Mouse (Mus musculus) liver, adult 2 months (tissue): ENCODE data around the gene Sec14l1. TPM values are rescaled to one million over a fixed set of nuclear protein-coding genes. Genes with fewer than 3 reads are reported as not detected.

Experiments used
- DNase-seq: peaks from one replicate; pipeline ENCODE4 v3.0.0-alpha.2; 2011; ENCODE audit warnings: low read depth, low spot score; ENCODE audit errors: extremely low read depth
- H3K27ac ChIP-seq: fragments of 200-500 bp; replicated peaks from 2 replicates; pipeline ENCODE4 v1.5.1; 2012; ENCODE audit warnings: low read depth, mild to moderate bottlenecking, control low read depth, inconsistent platforms, low read length; ENCODE audit not compliant: insufficient read depth
- H3K27me3 ChIP-seq: fragments of 200-500 bp; 2 replicates; pipeline ENCODE4 v1.6.1; 2012; ENCODE audit warnings: mild to moderate bottlenecking, moderate library complexity, low read length, inconsistent platforms; ENCODE audit not compliant: control insufficient read depth, insufficient read depth
- H3K36me3 ChIP-seq: fragments of 200-500 bp; 2 replicates; pipeline ENCODE4 v1.6.1; 2012; ENCODE audit warnings: low read length, inconsistent platforms; ENCODE audit not compliant: control insufficient read depth, insufficient read depth
- H3K4me1 ChIP-seq: fragments of 200-500 bp; 2 replicates; pipeline ENCODE4 v1.6.1; 2011; ENCODE audit warnings: low read length; ENCODE audit not compliant: control insufficient read depth, insufficient read depth
- H3K4me3 ChIP-seq: fragments of 200-500 bp; 2 replicates; pipeline ENCODE4 v1.5.1; 2011; ENCODE audit warnings: low read depth, mild to moderate bottlenecking, control low read depth, low read length, moderate library complexity; ENCODE audit not compliant: insufficient read depth
- H3K79me2 ChIP-seq: fragments of 200-500 bp; 2 replicates; pipeline ENCODE4 v1.6.1; 2012; ENCODE audit warnings: inconsistent platforms, mild to moderate bottlenecking, low read length, moderate library complexity; ENCODE audit not compliant: control insufficient read depth, insufficient read depth
- H3K9ac ChIP-seq: fragments of 200-500 bp; 2 replicates; pipeline ENCODE4 v1.6.1; 2012; ENCODE audit warnings: low read depth, mild to moderate bottlenecking, control low read depth, inconsistent platforms, low read length
- CTCF ChIP-seq: fragments of 200-500 bp; IDR thresholded peaks from 2 replicates; pipeline ENCODE4 v1.5.1; 2011; ENCODE audit warnings: low read depth, low read length, control low read depth
- POLR2A ChIP-seq: fragments of 200-500 bp; IDR thresholded peaks from 2 replicates; pipeline ENCODE4 v1.6.1; 2011; ENCODE audit warnings: low read length, control low read depth; ENCODE audit not compliant: insufficient read depth; ENCODE audit errors: extremely low read depth
- WGBS: fragments of 180-500 bp; shearing (Covaris S2); methylation state at CpG from one replicate; pipeline ENCODE4 v1.1.7; 2018; 5-methylcytosine and 5-hydroxymethylcytosine counted together
- polyA plus RNA-seq: library from polyadenylated mRNA; depleted of rRNA; stranded (reverse); fragments of >200 nt; gene quantifications from 2 replicates; pipeline ENCODE4 v1.2.3, GENCODE M21; 2012
- total RNA-seq: library from RNA; depleted of rRNA; stranded (reverse); fragments of >200 nt; gene quantifications from 2 replicates; pipeline ENCODE4 v1.2.3, GENCODE M21; 2014

The Sec14l1 gene
- total and polyA plus RNA-seq, 2 experiments, result 4.6 to 8.2 TPM

DNA sequence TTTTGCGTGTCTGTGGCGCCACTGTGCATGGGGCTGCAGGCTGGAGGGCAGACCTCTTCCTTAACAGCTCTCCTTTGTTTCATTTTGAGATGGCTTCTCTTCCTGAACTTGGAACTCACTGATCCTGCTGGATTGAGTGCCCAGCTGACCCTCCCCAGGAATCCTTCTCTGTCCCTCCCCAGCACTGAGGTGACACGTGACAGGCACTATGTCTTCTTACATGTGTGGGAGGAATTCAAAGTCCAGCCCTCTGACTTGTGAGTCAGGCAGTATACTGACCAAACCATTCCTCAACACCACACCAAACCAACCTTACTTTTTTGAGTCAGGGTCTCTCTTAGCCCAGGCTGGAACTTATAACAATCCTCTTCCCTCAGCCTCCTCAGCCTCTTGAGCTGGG lies 16.2 kb upstream of the Sec14l1 start:
- no peak for TF ChIP-seq POLR2A
- no peak for TF ChIP-seq CTCF
- DNase-seq, result no peak

DNA sequence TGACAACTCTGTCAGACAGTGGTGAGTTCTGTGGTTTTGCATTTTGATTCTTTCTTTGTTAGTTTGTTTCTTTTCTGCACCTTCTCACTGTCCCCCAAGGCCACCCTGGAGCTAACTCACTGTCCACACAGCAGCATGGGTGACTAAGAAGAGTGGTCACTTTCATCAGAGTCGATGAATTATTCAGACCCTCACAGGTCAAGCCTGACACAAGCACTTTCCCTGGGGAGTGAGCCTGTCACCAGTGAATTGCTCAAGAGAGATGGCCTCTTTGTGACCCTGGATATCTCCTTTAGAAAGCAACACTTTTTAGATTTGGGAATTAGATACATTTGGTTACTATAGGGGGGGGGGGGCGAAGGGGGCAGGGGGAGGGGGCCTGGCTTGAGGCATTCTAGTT lies 15.6 kb upstream of the Sec14l1 start:
- no peaks in the 10 kb centered on the region for H3K4me1 ChIP-seq
- no peak overlapping the region for H3K27ac ChIP-seq
- no peak overlapping the region for H3K9ac ChIP-seq
- H3K36me3 ChIP-seq, result no peaks in the 10 kb centered on the region
- H3K4me3 ChIP-seq, result no peak overlapping the region
- 54% methylated on average over 2 of the region's 2 CpGs for WGBS
- no peaks in the 10 kb centered on the region for H3K79me2 ChIP-seq
- DNase-seq, result no peak
- H3K27me3 ChIP-seq, result no peaks in the 10 kb centered on the region
- no peak for TF ChIP-seq POLR2A
- no peak for TF ChIP-seq CTCF

More for the DNA sequence above, 16.2 kb upstream of the Sec14l1 start:
- H3K4me1 ChIP-seq, result no peaks in the 10 kb centered on the region
- 88% methylated on average over 3 of the region's 3 CpGs for WGBS
- no peaks in the 10 kb centered on the region for H3K36me3 ChIP-seq
- H3K27ac ChIP-seq, result no peak overlapping the region
- no peak overlapping the region for H3K9ac ChIP-seq
- no peaks in the 10 kb centered on the region for H3K79me2 ChIP-seq
- no peaks in the 10 kb centered on the region for H3K27me3 ChIP-seq
- H3K4me3 ChIP-seq, result no peak overlapping the region

DNA sequence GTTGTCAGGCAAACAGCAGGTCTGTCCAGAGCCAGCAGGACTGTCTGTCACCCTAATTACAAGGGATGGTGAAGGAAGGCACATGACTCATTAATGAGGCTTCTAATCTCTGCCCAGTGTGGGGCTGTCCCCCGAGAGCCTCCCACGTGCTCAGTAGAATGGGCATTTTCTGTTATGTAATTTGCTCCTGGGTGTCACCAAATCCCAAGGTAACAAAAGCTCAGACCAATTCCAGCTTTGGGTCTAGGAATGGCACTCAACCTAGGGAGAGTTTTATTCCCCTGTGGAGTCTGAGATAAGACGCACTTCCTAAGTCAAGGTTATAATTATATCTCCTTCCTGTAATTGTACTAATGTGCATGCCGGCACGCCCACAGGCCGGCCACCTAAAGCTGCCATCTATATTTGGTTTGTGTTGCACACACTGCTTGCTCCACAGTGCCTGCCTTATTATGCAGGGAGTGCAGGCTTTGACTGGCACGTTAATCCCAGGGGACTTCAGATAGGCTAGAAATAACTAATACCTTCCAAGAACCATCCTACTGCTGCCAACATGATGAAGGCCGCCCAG lies 13.5 kb upstream of the Sec14l1 start:
- Histone ChIP-seq H3K27ac (peak overlapping the region; percentile 15), H3K79me2 (no peaks in the 10 kb centered on the region), H3K36me3 (no peaks in the 10 kb centered on the region), H3K4me1 (no peaks in the 10 kb centered on the region), H3K27me3 (no peaks in the 10 kb centered on the region), H3K9ac (no peak overlapping the region), H3K4me3 (no peak overlapping the region)
- no peak for TF ChIP-seq POLR2A
- TF ChIP-seq CTCF, result no peak
- DNase-seq, result no peak
- WGBS, result 87% methylated on average over 8 of the region's 8 CpGs

DNA sequence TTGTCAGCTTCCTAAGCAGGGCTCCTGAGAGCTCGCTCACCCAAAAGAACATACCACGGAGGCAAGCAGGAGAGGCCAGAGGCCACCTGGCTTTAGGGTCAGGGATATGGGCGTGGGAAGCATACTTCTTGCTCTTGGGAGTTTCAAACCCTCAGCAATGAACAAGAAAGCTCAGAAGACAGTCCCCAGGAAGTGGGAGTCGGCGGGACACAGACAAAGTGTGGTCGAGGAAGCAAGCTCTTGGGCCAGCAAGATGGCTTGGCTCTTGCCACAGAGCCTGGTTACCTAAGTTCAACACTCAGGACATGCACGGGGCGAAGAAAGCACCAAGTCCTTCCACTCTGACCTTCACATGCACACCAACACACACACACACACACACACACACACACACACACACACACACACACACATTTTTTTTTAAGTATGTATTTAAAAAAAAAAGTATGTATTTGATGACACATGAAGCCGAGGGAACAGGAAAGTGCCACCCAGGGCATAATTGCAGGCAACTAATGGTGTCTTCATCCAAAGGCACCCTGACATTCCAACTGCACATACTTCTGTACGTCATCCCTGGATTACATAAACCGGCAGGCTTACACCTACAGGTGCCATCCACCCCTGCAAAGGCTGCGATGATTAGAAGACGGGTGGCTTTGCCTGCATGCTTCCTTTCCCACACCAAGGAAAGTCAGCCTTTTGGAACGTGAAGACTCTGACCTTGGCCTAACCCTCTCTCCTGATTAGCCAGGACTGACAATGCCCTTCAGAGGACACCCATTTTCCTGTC lies 12.8 kb upstream of the Sec14l1 start:
- Histone ChIP-seq H3K4me3 (no peak overlapping the region), H3K4me1 (no peaks in the 10 kb centered on the region), H3K36me3 (no peaks in the 10 kb centered on the region), H3K27me3 (no peaks in the 10 kb centered on the region), H3K27ac (peak overlapping the region; percentile 9; the same call in 1 of the 2 replicates), H3K9ac (no peak overlapping the region), H3K79me2 (no peaks in the 10 kb centered on the region)
- WGBS, result 79% methylated on average over 14 of the region's 14 CpGs
- no peak for DNase-seq
- TF ChIP-seq POLR2A (no peak), CTCF (no peak)

DNA sequence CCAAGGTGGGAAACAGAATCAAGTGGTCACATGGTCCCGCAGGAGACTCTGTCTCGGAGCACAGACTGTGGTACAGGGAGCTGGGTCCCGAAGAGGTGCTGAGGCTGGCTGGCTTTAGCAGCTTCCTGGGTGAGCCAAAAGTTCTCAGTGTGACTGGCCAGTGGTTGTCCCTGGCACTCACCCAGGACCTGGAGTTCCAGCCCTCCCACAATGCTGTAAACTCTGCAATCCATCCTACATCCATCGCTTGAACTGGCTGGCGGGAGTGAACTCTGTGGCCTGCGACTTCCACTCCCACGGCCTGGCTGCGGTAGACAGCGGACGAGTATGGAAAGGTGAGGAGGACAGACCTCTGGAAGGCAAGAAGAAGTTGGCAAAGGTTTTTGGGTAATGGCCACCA lies 11.4 kb upstream of the Sec14l1 start:
- no peak overlapping the region for H3K9ac ChIP-seq
- H3K4me3 ChIP-seq, result no peak overlapping the region
- WGBS, result 40% methylated on average over 10 of the region's 10 CpGs
- no peaks in the 10 kb centered on the region for H3K36me3 ChIP-seq
- TF ChIP-seq CTCF (no peak), POLR2A (no peak)
- H3K79me2 ChIP-seq, result no peaks in the 10 kb centered on the region
- no peaks in the 10 kb centered on the region for H3K27me3 ChIP-seq
- H3K4me1 ChIP-seq, result peaks cover 2% of the 10 kb centered on the region; the same call in 1 of the 2 replicates
- no peak overlapping the region for H3K27ac ChIP-seq
- DNase-seq, result peak; percentile 37
